In the genomic region with DNA sequence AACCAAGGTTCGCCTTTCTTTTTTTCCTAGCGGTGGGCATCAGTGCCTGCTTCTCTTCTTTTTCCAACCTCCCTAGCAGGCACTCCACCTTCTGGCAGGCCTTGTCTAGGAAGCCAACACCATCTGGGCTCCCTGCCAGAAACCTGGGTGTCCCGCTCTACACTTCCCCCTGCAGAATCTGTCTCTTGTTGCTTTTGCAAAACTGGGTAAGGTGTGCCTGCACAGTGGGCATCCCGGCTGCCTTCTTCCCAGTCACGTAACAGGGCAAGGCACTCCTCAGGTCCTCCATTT, we compare ENCODE assay signal across 8 mouse cellular contexts. TPM values are rescaled to one million over a fixed set of nuclear protein-coding genes. Genes with fewer than 3 reads are reported as not detected.
A peak's percentile ranks its signal among the peaks of the same experiment; 100 is the strongest.
DNase-seq lines count a peak whose midpoint lies in the region; ATAC-seq and TF ChIP-seq lines count a peak whose summit lies in the region.

No protein-coding gene starts in this region.

- no peak overlapping the region for H3K9ac ChIP-seq in embryonic facial prominence, embryonic 15.5 days
- H3K9ac ChIP-seq in stomach, embryonic 14.5 days (replicated peaks; ENCODE audit: low read depth, low read length): no peak overlapping the region

- peak overlapping the region; percentile 15; the same call in 1 of the 2 replicates for H3K4me2 ChIP-seq in embryonic facial prominence, embryonic 15.5 days (replicated peaks)
- H3K4me2 ChIP-seq in stomach, embryonic 14.5 days (replicated peaks; ENCODE audit: low read depth, low read length): 0 out of 2 replicates have a peak overlapping the region, but pooled peaks have one; percentile 7

- H3K4me1 ChIP-seq in lung, adult 2 months (ENCODE audit: control insufficient read depth, insufficient read depth, low read length): peaks cover 7% of the 10 kb centered on the region
- 0 out of 2 replicates have a peak, but pooled peaks cover 4% of the 10 kb centered on the region for H3K4me1 ChIP-seq in embryonic facial prominence, embryonic 15.5 days
- 0 out of 2 replicates have a peak, but pooled peaks cover 5% of the 10 kb centered on the region for H3K4me1 ChIP-seq in stomach, embryonic 14.5 days (ENCODE audit: control insufficient read depth, insufficient read depth, low read length)

- peak; percentile 77 to 85 for DNase-seq in lung, adult 18-20 months
- no peak for DNase-seq in lung, adult 2 months
- peak; percentile 87 for DNase-seq in adrenal gland, postnatal 14 days
- DNase-seq in kidney, postnatal 25 days: peak; percentile 85 to 89
- no peak for DNase-seq in thymus, postnatal 0 days (ENCODE audit: low spot score)
- DNase-seq in embryo, embryonic 10 days (ENCODE audit: low spot score): no peak

- no peaks in the 10 kb centered on the region for H3K9me3 ChIP-seq in embryonic facial prominence, embryonic 15.5 days (replicated peaks)
- no peaks in the 10 kb centered on the region for H3K9me3 ChIP-seq in stomach, embryonic 14.5 days (ENCODE audit: control insufficient read depth, low read depth, low read length)

- 30% methylated on average over 5 of the region's 5 CpGs for WGBS in lung, adult 2 months
- 32% methylated on average over 5 of the region's 5 CpGs for WGBS in embryonic facial prominence, embryonic 15.5 days
- WGBS in stomach, embryonic 14.5 days: 33% methylated on average over 5 of the region's 5 CpGs

- TF ChIP-seq POLR2A in lung, adult 2 months (IDR thresholded peaks at IDR 0.05; ENCODE audit: borderline replicate concordance, extremely low read depth, low read depth, low read length): no peak

- H3K27ac ChIP-seq in embryonic facial prominence, embryonic 15.5 days (replicated peaks): peak overlapping the region; percentile 58
- peak overlapping the region; percentile 55; the same call in 1 of the 2 replicates for H3K27ac ChIP-seq in stomach, embryonic 14.5 days (ENCODE audit: low read length)

- H3K36me3 ChIP-seq in embryonic facial prominence, embryonic 15.5 days: no peaks in the 10 kb centered on the region
- H3K36me3 ChIP-seq in stomach, embryonic 14.5 days (ENCODE audit: control insufficient read depth, insufficient read depth, low read length): no peaks in the 10 kb centered on the region

- no peaks in the 10 kb centered on the region for H3K27me3 ChIP-seq in embryonic facial prominence, embryonic 15.5 days
- no peaks in the 10 kb centered on the region for H3K27me3 ChIP-seq in stomach, embryonic 14.5 days (ENCODE audit: control insufficient read depth, insufficient read depth, low read length)

- no peak overlapping the region for H3K4me3 ChIP-seq in lung, adult 2 months (replicated peaks; ENCODE audit: extremely low read depth, low read depth, low read length)
- peak overlapping the region; percentile 11; the same call in 1 of the 2 replicates for H3K4me3 ChIP-seq in embryonic facial prominence, embryonic 15.5 days (replicated peaks)
- no peak overlapping the region for H3K4me3 ChIP-seq in stomach, embryonic 14.5 days (ENCODE audit: low read depth, low read length)

- ATAC-seq in embryonic facial prominence, embryonic 15.5 days (ENCODE audit: insufficient number of reproducible peaks, low FRiP score, low TSS enrichment, low read depth): peak; percentile 36
- peak; percentile 30 for ATAC-seq in stomach, embryonic 14.5 days (ENCODE audit: insufficient number of reproducible peaks, insufficient read depth, low FRiP score, low read depth)

- no peak for TF ChIP-seq CTCF in lung, adult 2 months (IDR thresholded peaks at IDR 0.05; ENCODE audit: insufficient read depth, low read length)

RNA-seq across cellular contexts. Expression of gene C77080, which starts 11.5 kb away (rescaled TPM):
- polyA plus RNA-seq in lung, adult 2 months (2012; rRNA removed): 47.1 and 50.1 TPM in 2 replicates
- total RNA-seq in adrenal gland, postnatal 14 days (2021): 14.5 and 16.5 TPM in 2 replicates
- 8.9 and 10.0 TPM in 2 replicates for polyA plus RNA-seq in embryonic facial prominence, embryonic 15.5 days (2015; fragmentation: Nextera tagmentation; extraction: Ambion mirVana)
- polyA plus RNA-seq in stomach, embryonic 14.5 days (2014; fragmentation: Nextera tagmentation; extraction: Ambion mirVana): 6.8 and 8.0 TPM in 2 replicates
- polyA plus RNA-seq in thymus, postnatal 0 days (2015; fragmentation: Nextera tagmentation; extraction: Ambion mirVana): 3.3 and 3.6 TPM in 2 replicates

RNA-seq across cellular contexts. Expression of gene Sync, which starts 14.7 kb away (rescaled TPM):
- 2.8 TPM in 2 replicates for polyA plus RNA-seq in lung, adult 2 months (2012; rRNA removed)
- 1.7 and 2.5 TPM in 2 replicates for total RNA-seq in adrenal gland, postnatal 14 days (2021)
- 4.9 and 6.9 TPM in 2 replicates for polyA plus RNA-seq in embryonic facial prominence, embryonic 15.5 days (2015; fragmentation: Nextera tagmentation; extraction: Ambion mirVana)
- 1.7 and 1.9 TPM in 2 replicates for polyA plus RNA-seq in stomach, embryonic 14.5 days (2014; fragmentation: Nextera tagmentation; extraction: Ambion mirVana)
- 0.31 and 0.35 TPM in 2 replicates for polyA plus RNA-seq in thymus, postnatal 0 days (2015; fragmentation: Nextera tagmentation; extraction: Ambion mirVana)

Comparison
In these comparisons a context has a peak if more than half of its experiments do, and no peak if none do; other contexts are left out.
1. DNase-seq: peak in lung, adult 18-20 months (2 of 2), adrenal gland, postnatal 14 days (single experiment) and kidney, postnatal 25 days (2 of 2); none in lung, adult 2 months (single experiment), thymus, postnatal 0 days (single experiment) and embryo, embryonic 10 days (single experiment).